Mouse (Mus musculus): ENCODE measurements at regions not wholly inside any gene's neighbourhood (a gene's known extent, or its start where the extent isn't known, plus 50 kb on each side); places are given as distances from the start of the nearest gene placed in this dataset.

DNA sequence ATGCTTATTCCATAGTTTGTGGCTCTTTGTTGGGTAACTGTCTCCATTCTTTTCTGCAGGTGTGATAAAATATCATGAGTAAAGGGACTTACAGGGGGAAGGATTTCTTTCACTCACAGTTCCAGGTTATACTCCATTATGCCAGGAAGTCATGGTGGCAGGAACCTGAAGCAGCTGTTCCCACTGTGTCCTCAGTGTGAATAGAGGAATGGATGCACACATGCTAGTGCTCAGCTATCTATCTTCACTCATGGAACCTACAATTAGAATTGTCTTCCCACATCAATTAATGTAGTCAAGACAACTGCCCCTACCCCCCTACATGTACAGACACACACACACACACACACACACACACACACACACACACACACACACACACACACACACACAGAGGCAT lies 189.5 kb downstream of the Etaa1 start:
- TF ChIP-seq GATA2 (IDR thresholded peaks at IDR 0.05; ENCODE audit: borderline replicate concordance, low read depth, low read length): no peak
- TF ChIP-seq CTCF (IDR thresholded peaks at IDR 0.05; ENCODE audit: low read depth, low read length): no peak
- no peak for TF ChIP-seq GATA1 (IDR thresholded peaks at IDR 0.05; ENCODE audit: borderline replicate concordance, low read length)
- TF ChIP-seq TAL1 (conservative IDR thresholded peaks at IDR 0.05; ENCODE audit: low read depth, low read length): no peak
- no peak for TF ChIP-seq POLR2AphosphoS5 (IDR thresholded peaks at IDR 0.05; ENCODE audit: insufficient replicate concordance, low read depth, low read length)

Measured in G1E (cell line).